Mouse (Mus musculus): ENCODE measurements around the gene Pitpna.

GRCm38 (mm10) chr11:75660081-75660590 is 72.2 kb downstream of the Pitpna start:
- no peak for TF ChIP-seq CTCF (IDR thresholded peaks at IDR 0.05; ENCODE audit: insufficient read depth, low read depth, low read length)
- TF ChIP-seq POLR2A (IDR thresholded peaks at IDR 0.05; ENCODE audit: insufficient read depth, low read depth, low read length), result no peak
